Mouse (Mus musculus): ENCODE data around the gene Mrps7. TPM values are rescaled to one million over a fixed set of nuclear protein-coding genes. Genes with fewer than 3 reads are reported as not detected.

The Mrps7 gene
- polyA plus RNA-seq, 1 experiment from 2014 or later: 69.9 TPM

DNA sequence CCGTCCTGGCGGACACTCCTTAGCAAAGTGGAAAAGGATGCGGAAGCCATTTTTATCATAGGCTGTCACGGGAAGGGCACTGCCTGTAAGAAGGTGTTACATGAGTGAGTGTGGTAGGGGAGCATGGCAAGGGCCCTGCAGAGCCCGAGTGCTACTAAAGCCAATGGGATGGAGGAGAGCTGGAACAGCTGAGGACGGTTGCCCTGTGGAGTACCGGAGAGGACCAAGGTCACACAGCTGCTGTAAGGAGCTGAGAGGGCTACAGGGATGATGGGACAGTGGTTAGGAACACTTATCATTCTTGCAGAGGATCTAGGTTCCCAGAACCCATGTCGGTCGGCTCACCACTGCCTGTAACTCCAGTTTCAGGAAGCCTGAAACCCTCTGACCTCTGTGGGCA lies 17.3 kb upstream of the Mrps7 start:
- in situ Hi-C loops (cut with MboI; ENCODE audit: low pct_unique_long_range_greater_than_20kb): no loop called here
- H3K27me3 ChIP-seq: no peaks in the 10 kb centered on the region
- no peak for TF ChIP-seq CTCF (IDR thresholded peaks at IDR 0.05)
- DNase-seq (ENCODE audit: low read depth, low spot score) (no peak), ATAC-seq (no peak)
- ChIA-PET CTCF (interaction anchor here (1.5 kb wide), 1 partner anchor 11 kb away, joined by 6 read pairs; no protein-coding TSS in a partner anchor), POLR2A (no interaction called here)

DNA sequence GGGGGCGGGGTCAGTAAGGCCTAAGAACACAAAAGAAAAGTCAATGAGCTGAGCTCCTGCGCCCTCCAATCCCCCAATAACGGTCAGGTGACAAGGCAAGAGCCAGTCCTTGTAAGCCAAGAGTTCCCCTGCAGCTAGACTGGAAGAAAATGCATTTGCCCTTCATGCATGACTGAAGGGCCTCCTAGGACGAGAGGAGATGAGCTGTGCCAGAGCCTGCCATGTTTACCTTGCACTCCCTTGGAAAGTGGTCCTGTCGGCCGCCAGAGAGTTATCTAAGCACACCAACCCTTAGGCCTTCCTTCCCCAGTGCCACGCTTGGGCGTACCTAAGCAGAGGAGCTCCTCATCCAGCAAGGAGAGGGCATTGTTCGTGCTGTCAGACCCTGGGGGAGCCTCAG lies 15.7 kb upstream of the Mrps7 start:
- CTCF ChIA-PET: interaction anchor here (0.9 to 1.6 kb wide), 3 partner anchors 9 to 25 kb away, joined by 3 to 6 read pairs (median 4); partner anchors contain the start of genes Mif4gd and Nup85
- no peaks in the 10 kb centered on the region for H3K27me3 ChIP-seq
- POLR2A ChIA-PET: no interaction called here
- no peak for TF ChIP-seq CTCF (IDR thresholded peaks at IDR 0.05)
- no peak for ATAC-seq
- in situ Hi-C loops (cut with MboI; ENCODE audit: low pct_unique_long_range_greater_than_20kb): no loop called here
- no peak for DNase-seq (ENCODE audit: low read depth, low spot score)

DNA sequence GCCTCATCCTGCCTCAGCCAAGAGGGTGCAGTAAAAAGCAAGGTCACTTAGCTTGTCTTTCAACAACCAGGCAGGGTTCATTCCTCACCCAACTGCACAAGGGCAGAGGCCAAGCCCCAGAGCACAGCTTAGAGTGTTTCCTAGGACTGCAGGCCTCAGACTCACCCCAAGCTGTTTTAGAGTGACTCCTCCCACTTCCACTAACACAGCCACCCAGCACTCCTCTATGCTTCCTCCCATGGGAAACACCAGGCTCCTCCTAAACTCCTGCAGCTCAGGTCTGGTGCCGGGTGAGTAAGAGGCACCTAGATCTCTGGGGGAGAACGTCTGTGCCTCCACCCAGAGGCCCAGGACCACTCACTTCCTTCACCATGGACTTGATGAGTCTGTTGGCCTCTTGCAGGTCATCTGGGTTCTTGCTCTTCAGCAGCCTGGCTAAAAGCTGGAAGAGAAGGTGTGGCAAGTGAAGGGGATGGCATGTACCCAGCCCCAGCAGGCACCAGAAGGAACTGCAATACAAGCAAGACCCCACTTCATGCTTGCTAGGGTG lies 13.1 kb upstream of the Mrps7 start:
- H3K27me3 ChIP-seq: no peaks in the 10 kb centered on the region
- DNase-seq (ENCODE audit: low read depth, low spot score): no peak
- TF ChIP-seq CTCF (IDR thresholded peaks at IDR 0.05): no peak
- in situ Hi-C loops (cut with MboI; ENCODE audit: low pct_unique_long_range_greater_than_20kb): no loop called here
- CTCF ChIA-PET: no interaction called here
- no peak for ATAC-seq
- POLR2A ChIA-PET: interaction anchor here (1.4 to 1.6 kb wide), 2 partner anchors 8 to 14 kb away, joined by 3 read pairs; no protein-coding TSS in a partner anchor

DNA sequence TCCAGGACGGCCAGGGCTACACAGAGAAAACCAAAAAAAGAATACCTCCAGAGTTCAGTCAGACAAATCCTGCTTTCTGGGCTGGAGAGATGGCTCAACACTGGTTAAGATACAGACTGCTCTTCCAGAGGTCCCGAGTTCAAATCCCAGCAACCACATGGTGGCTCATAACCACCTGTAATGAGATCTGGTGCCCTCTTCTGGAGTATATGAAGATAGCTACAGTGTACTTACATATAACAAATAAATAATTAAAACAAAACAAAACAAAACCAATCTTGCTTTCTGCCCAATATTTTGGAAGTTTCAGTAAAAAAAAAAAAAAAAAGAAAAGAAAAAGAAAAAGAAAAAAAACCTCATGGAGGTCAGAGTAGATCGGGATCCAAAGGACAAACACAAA lies 8.5 kb upstream of the Mrps7 start:
- ChIA-PET CTCF (interaction anchor here (2.7 kb wide), 1 partner anchor 27 kb away, joined by 8 read pairs; no protein-coding TSS in a partner anchor), POLR2A (interaction anchor here (0.7 kb wide), 1 partner anchor 110 kb away, joined by 4 read pairs; no protein-coding TSS in a partner anchor)
- in situ Hi-C loops (cut with MboI; ENCODE audit: low pct_unique_long_range_greater_than_20kb): no loop called here
- no peaks in the 10 kb centered on the region for H3K27me3 ChIP-seq
- TF ChIP-seq CTCF (IDR thresholded peaks at IDR 0.05): no peak
- no peak for DNase-seq (ENCODE audit: low read depth, low spot score)
- ATAC-seq: no peak

DNA sequence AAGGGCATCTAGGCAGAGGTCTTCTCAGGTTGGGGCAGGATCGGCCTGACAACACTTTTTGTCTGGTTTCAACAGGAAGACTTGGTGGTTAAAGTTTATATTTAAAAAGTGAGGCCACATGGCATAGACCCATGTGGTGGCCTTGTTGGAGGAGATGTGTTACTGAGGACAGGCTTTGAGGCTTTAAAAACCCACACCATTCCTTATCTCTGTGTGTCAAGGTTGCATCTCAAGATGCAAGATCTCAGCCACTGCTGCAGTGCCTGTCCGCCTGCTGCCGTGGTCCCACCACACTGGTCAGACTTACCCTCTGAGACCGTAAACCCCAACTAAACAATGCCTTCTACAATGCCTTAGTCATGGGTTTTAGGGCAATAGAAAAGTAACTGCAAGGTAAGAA lies 5.4 kb upstream of the Mrps7 start:
- ChIA-PET CTCF (no interaction called here), POLR2A (no interaction called here)
- no peak for ATAC-seq
- no peak for TF ChIP-seq CTCF (IDR thresholded peaks at IDR 0.05)
- DNase-seq (ENCODE audit: low read depth, low spot score): no peak
- in situ Hi-C loops (cut with MboI; ENCODE audit: low pct_unique_long_range_greater_than_20kb): no loop called here
- H3K27me3 ChIP-seq: no peaks in the 10 kb centered on the region

DNA sequence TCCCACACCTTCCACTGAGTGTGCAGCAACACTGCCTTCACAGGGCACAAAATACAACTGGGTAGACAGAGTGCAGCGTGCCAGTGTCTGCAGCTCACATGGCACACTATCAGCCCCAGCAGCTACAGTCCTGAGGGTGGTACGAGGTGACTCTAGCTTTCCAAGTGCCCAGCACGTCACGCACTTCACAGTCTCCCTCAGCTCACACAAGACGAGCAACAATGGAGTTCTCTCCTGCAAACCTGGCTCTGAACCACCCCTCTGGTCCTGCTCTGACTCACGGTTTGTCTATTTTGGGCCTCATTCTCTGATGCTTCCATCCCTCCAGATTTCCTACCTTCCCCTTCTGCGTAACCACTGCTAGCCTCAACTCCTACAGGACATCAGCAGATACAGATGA lies 4.0 kb upstream of the Mrps7 start:
- ATAC-seq (no peak), DNase-seq (ENCODE audit: low read depth, low spot score) (no peak)
- in situ Hi-C loops (cut with MboI; ENCODE audit: low pct_unique_long_range_greater_than_20kb): no loop called here
- TF ChIP-seq CTCF (IDR thresholded peaks at IDR 0.05): no peak
- no peaks in the 10 kb centered on the region for H3K27me3 ChIP-seq
- ChIA-PET CTCF (no interaction called here), POLR2A (no interaction called here)

DNA sequence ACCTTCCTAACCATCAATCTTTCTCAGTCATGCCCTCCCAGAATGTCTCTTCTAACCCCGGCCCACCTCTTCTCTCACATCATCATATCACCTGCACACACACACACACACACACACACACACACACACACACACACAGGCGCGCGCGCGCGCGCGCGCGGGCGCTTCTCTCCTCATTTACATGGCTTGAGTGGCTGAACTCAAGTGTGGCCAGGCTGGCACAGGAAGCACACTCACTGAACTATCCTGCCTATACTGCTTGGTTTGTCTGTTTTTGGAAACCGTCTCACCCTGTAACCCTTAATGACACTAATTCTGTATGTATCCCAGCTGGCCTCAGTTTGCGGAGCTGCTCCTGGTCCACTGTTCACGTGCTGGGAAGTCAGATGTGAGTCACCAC lies 3.0 kb upstream of the Mrps7 start:
- ATAC-seq (no peak), DNase-seq (ENCODE audit: low read depth, low spot score) (no peak)
- TF ChIP-seq CTCF (IDR thresholded peaks at IDR 0.05): no peak
- POLR2A ChIA-PET: no interaction called here
- in situ Hi-C loops (cut with MboI; ENCODE audit: low pct_unique_long_range_greater_than_20kb): no loop called here
- no peaks in the 10 kb centered on the region for H3K27me3 ChIP-seq
- CTCF ChIA-PET: no interaction called here

DNA sequence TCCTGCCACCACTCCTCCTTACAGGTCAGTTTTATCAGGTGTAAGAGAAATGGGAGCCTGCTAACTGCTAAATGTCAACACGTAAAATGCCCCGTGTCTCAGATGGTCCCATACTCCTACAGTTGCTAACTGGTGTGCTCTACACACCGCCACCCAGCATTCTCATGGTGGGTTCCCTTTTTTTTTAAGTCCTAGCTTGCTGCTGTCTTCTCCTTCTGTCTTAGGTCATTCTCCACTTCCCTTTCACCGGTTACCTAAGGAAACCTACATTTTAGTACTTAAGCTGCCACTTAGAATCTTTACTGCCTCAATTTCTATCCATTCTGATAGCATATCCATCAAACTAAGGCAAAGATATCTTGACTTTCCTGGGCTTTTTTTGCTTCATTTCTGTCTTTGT lies 2.6 kb upstream of the Mrps7 start:
- no peak for ATAC-seq
- no peaks in the 10 kb centered on the region for H3K27me3 ChIP-seq
- TF ChIP-seq CTCF (IDR thresholded peaks at IDR 0.05): no peak
- ChIA-PET POLR2A (no interaction called here), CTCF (no interaction called here)
- DNase-seq (ENCODE audit: low read depth, low spot score): no peak
- in situ Hi-C loops (cut with MboI; ENCODE audit: low pct_unique_long_range_greater_than_20kb): no loop called here

DNA sequence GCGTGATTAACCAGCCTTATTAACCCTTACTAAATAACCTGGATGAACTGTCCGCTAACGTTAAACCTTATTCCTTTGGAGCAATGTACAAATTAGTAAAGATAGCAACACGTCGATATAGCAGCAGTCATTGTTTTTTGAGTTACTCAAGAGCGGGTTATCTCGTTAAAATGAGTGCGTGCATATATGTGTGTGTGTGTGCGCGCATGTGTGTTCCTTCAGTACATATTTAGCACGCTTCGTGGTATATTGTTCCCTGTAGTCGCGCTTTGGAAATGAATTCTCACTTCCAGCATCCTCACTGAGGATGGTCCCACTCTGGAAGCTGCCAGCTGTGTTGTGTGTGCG lies 623 bp upstream of the Mrps7 start:
- DNase-seq (ENCODE audit: low read depth, low spot score) (no peak), ATAC-seq (no peak)
- no peaks in the 10 kb centered on the region for H3K27me3 ChIP-seq
- POLR2A ChIA-PET: interaction anchor here (1.1 kb wide), 1 partner anchor 10 kb away, joined by 4 read pairs; the partner anchor contains the start of gene Mif4gd
- CTCF ChIA-PET: no interaction called here
- TF ChIP-seq CTCF (IDR thresholded peaks at IDR 0.05): no peak
- in situ Hi-C loops (cut with MboI; ENCODE audit: low pct_unique_long_range_greater_than_20kb): no loop called here

DNA sequence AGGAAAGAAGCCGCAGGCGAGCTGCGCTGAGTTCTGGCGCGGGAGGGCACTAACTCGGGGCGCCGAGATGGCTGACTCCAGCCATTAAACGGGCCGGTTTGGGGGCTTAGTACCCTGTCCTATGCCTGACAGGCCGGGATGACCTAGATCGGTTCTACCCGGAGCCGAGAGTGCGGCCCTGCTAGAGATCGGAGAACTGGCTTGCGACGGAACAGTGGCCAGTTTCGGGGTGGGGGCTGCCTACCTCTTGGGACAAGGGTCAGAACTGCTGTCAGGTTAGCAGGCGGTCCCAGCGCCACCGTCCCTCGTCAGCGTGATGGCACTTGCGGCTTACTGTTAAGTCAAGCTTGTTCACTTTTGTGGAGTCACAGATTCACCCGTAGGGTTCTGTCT lies 575 bp downstream of the Mrps7 start:
- no peak for TF ChIP-seq CTCF (IDR thresholded peaks at IDR 0.05)
- in situ Hi-C loops (cut with MboI; ENCODE audit: low pct_unique_long_range_greater_than_20kb): no loop called here
- CTCF ChIA-PET: no interaction called here
- POLR2A ChIA-PET: interaction anchor here (0.6 to 1.1 kb wide), 3 partner anchors 9 to 54 kb away, joined by 3 to 4 read pairs (median 4); partner anchors contain the start of gene Mif4gd
- H3K27me3 ChIP-seq: no peaks in the 10 kb centered on the region
- peak; percentile 3 for ATAC-seq
- no peak for DNase-seq (ENCODE audit: low read depth, low spot score)

DNA sequence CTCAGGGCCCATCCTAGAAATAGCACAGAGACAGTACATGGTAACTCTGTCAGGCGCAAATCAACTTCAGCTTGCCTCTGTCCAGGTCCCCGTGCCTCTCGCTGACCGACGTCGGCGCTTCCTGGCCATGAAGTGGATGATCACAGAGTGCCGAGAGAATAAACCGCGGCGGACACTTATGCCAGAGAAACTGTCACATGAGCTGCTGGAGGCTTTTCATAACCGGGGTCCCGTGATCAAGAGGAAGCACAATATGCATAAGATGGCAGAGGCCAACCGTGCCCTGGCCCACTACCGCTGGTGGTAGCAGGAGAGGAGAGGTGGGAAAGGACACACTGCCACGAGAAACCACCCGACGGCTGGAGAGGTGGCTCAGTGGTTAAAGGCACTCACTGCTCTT lies 3.0 kb downstream of the Mrps7 start:
- ATAC-seq: no peak
- no peaks in the 10 kb centered on the region for H3K27me3 ChIP-seq
- TF ChIP-seq CTCF (IDR thresholded peaks at IDR 0.05): no peak
- ChIA-PET POLR2A (no interaction called here), CTCF (no interaction called here)
- DNase-seq (ENCODE audit: low read depth, low spot score): no peak
- in situ Hi-C loops (cut with MboI; ENCODE audit: low pct_unique_long_range_greater_than_20kb): no loop called here
